Mouse (Mus musculus) kidney, adult 9 months (tissue): ENCODE data around the gene Lypd5.

ENCODE experiments used
- DNase-seq: peaks from one replicate; pipeline ENCODE4 v3.0.0; 2022

Gene Lypd5

DNA sequence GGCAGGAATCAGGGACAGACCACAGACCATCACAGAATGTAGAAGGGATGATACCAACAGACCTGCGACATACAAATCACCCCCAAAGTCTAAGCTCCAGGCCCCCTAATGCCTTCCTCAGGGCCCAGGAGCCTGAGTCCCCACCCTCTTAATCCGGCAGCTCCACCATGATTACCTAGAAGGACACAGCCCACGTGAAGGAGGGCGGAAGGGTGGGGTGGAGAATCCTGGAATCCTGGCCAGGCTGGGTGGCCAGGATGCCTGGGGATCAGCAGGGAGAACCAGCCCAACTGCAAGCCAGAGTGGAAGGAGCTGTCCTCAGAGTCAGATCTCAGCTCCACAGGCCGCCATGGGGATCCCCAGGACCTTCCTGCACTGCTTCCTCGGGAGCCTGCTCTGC is at the start of gene Lypd5:
Lypd5 (plus strand) TSS at position 301 of the 400 bp plus-strand sequence.
- no peak for DNase-seq

DNA sequence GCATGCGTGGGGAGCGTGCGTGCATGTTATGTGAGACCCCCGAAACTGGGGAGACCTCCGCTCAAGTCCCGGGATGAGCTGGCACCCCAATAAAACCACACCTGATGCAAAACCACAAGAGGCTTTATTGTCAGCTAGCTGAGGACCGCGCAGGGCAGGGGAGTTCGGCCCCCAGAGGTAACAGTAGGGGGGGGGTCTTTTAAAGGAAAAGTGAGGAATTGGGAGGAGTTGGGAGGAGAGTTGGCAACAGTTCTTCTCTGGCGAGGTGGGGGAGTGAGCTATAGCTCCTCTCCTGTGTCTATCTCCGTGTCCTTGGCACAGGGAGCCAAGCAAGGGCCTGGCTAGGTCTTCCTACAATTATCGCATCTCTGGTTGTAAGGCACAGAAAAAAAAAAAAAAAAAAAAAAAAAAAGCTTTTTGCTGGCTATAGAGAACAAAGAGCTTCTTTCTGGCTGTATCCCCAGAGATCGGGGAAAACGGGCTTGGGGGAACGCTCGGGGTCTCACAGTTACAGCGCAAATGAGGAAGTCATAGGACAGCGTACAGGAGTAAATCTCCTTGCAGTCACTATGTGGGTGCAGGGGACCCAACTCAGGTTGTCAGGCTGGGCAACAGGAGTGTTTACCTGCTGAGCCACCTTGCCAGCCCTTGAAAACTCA is 49.0 kb upstream of the Lypd5 start:
- DNase-seq: no peak

DNA sequence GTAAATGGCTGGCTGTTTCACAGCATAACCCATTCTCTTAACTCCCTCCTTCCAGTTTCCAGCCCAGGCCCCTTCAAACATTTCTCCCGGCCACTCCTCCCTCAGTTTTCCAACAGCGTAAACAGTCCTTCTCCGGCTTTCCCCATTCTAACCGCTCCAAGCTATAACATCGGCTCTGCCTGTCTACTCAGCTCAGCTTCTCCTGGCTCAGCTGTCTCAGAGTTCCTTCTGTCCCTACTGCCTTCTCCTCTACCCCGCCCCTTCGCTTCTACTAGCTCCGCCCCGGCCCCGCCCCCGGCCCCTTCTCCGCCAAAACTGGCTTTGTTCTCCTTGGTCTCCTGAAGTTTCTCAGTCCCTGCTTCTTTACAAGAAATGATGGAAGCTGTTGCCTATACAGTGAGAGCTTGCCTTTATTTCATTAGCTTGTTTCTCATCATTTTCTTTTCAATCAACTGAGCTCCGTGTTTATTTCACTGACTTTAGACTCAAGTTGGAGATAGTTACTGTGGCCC is 48.2 kb upstream of the Lypd5 start, which contains the start of gene Zfp61:
Zfp61 (minus strand) TSS at position 462 of the 512 bp plus-strand sequence.
- peak; percentile 38 for DNase-seq

DNA sequence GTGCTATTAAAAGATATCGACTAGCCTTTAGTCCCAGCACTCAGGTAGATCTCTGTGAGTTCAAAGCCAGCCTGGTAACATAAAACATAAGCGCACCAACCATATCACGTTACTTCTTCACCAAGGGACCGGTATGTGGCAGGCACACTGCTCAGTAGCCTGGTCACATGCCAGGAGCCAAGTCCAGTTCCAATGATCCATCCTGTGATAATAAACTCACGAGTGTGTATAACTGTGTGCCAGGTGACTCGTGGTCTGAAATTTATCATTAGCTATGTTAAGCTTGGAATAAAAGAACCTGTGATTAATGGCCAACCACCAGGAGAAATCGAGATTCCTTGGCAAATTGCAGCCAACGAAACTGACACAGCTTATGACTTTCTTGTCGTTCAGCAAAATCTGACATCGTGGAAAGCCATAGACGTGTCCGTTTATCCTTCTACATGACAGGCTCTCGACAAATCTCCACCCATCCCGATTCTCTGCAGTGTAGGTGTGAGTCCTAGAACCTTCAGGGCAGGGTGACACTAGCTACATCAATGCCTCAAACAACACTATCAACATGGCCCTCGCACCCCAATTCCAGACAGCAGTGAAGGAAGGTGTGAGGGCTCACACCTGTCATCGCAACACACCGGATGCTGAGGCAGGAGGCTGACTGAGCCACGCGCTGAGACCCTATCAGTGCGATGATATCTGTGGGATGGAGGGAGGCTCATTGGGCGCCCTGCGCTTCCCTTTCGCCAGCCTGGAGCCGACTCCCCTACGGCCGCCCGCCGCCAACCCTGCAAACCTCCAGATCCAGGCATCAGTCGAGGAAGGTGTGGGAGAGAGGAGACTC is 33.0 kb upstream of the Lypd5 start:
- peak; percentile 67 for DNase-seq

DNA sequence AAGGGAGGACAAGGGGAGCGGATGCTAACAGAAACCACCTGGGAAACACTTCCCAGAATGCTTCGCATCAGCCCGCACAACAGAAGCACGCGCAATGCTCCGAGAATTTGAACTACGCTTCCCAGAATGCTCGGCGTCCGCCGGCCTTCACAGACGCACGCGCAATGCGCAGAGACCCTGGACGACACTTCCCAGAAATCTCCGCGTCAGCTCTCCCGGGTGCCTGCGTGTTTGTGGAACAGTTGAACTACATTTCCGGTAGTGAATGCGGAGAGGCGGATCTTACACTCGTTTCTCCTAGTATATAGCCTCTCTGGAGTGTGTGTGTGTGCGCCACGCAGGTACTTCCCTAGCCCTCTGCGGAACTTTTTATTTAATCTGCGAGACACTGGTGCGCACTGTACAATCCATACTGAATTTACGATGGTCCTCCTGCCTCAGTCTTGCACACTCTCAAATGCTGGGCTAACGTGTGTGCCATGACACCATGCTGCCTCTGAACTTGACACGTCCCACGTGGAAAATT is 32.4 kb upstream of the Lypd5 start, which contains the start of gene Zfp94:
Zfp94 (minus strand) TSS at position 100 of the 526 bp plus-strand sequence.
- DNase-seq: peak; percentile 98

DNA sequence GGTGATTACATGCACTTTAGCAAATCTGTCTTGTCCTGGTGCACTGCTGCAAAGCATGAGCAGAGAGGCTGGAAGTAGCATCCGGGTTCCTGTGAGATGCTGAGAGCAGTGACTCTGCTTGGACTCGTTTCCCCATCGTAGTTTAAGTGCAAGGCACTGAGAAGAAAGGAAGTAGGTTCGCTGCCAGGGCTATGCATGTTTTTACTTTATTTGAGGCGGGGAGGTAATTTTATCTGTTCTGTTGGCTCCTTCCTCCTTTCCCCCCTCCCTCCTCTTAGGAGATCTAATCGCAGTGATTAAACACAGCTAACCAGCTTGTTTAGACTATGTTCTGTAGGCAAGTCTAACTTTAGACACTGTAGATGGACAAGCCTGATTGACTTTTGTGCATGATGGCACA is 30.1 kb upstream of the Lypd5 start:
- no peak for DNase-seq

DNA sequence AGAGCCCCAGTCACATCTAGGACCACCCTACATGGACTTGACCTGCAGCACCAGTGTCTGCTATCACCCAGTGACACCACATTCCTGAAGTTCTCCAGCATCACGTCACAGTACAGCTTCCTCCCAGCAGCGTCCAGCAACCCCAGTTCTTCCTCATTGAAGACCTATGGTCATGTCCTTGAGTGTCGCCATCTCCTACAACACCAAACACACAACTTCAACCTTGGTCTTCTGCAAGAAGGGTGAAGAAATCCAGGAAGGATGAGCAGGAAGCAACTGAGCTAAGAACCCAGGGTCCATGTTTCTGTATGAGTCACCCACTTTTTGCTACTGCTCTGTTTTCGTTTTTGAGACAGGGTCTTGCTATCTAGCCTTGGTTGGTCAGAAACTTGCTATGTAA is 26.4 kb upstream of the Lypd5 start:
- DNase-seq: no peak

DNA sequence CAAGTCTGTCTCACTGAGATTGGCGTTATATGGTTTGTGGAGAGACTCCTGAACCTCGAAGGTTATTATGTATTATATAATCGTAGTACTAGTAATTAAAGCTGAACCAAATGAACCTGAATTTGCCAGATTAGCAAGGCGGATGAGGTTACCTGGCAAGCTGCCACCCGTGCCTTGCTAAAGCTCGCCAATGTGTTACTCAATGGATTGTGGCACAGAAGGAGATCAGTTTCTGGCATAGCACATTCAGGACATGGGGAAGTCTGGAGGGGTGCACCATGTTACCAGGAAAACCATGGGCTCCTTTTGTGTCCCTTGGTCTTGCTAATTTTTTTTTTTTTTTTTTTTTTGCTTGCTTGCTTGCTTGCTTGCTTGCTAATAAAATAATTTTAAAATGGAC is 23.8 kb upstream of the Lypd5 start:
- DNase-seq: peak; percentile 34

DNA sequence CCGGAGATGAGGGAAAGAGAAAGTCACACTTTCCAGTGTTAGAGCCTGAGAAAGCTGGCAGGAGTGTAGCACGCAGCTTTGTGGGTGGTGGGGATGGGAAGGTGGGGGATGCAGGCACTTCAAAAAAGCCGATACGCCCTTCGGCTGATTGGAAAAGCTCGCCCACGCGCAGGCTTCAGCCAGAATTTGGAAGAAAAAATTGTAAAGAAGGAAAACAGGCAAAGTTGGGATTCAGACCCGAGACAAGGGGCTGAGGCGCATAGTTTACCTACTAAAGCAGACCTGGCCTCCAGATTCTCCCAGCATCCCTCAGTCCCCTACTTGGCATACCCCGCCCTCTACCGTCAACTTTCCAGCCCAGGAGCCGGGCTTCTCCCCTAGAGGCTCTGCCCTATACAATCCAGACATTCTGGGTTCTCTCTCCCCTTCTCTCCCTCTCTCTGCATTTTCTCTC is 23.3 kb upstream of the Lypd5 start:
- DNase-seq: no peak

DNA sequence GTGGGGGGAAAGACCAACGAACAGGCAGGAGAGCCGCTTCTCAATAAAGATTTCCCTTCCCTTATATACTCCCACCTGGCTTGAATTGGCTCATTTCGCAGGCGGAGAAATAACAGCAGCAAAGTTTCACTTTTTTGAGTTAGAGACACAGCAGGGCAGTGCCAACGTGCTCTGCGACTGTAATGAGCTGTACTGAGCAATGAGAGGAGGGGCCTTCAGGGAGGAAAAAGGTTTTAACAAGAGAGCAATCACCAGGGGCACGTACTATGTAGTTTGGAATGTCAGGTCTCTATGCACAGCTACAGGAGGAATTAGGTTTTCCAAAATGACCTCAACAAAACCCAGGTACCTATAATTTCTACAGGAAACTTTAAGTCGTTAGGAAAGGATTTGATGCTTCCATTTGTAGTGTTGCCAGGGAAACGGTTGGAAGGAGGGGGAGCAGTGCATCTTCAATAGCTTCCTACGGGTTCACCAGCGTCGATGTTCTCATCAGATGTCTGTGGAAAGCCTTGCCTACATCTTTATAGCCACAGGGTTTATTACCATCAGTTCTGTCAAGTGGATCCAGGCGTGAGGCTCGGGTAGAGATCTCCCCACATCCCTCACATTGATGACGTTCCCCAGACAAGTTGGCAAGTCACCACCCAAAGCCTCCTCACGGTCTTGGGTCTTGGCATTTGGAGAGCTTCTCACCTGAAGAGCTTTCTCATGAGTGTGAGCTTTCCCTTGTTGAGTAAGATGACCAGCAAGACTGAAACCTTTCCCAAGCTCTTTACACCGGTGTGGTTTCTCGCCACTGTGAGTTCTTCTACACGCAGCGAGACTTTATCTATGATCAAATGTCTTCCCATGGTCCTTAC is 22.5 kb upstream of the Lypd5 start:
- no peak for DNase-seq

DNA sequence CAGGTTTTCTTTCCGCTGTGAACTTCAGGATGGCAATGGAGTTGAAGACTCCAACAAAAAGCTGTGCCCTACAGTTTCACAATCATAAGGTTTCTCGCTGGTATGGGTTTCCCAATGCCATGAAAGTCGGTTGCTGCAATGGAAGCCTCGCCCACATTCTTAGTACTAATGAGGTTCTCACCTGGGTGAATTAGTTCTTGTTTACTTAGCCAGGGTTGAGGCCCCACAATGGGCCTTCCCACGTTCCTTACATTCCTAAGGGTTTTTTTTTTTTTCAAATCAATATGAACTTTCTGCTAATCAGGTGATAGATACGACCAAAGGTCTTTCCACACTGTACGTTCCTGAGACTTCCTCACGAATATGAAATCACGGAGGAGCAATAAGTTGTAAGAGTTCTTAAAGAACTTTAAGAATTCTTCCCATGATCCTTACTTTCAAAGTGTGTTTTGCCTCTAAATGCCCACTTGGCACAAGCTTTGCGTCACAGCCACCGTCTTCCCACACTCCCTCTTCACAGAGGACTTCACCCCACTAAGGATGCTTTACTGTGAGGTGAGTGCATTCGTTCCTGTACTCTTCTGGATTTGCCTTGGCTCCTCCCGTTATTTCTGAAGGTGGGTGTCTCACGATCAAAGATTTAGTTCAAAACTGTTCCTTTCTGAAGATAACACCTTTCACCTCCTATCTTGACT is 21.6 kb upstream of the Lypd5 start:
- no peak for DNase-seq

DNA sequence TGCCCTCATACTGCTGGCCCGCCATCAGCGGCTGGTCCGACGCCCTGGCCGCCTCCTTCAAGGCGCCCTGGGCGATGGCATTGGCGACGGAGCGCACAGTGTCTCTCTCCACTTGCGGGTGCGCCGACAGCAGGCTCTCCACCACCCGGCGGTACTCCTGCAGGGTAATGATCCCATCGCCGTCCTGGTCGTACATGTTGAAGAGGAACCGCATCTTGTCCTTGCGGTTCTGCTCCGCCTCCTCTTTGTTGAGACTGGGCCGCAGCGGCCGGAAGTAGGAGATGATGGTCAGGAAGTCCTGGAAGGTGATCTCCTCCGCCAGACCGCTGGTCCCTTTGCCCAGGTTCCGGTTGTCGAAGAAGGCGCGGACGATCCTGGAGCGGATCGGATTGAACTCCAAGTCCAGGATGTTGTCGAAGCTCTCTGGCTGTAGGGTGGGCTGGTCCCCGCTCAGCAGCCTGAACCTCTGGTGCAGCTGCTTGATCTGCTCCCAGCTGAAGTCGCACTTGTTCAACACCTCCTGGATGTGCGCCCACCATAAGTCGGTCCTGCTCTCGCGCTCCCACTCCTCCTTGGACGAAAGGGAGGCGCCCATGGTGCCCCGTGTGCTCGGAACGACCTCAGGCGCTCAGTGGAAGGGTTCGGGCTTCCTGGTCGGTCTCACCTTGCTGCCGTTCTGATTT is 15.6 kb upstream of the Lypd5 start, which contains the start of gene Tescl:
Tescl (minus strand) TSS at position 633 of the 683 bp plus-strand sequence.
- DNase-seq: no peak

DNA sequence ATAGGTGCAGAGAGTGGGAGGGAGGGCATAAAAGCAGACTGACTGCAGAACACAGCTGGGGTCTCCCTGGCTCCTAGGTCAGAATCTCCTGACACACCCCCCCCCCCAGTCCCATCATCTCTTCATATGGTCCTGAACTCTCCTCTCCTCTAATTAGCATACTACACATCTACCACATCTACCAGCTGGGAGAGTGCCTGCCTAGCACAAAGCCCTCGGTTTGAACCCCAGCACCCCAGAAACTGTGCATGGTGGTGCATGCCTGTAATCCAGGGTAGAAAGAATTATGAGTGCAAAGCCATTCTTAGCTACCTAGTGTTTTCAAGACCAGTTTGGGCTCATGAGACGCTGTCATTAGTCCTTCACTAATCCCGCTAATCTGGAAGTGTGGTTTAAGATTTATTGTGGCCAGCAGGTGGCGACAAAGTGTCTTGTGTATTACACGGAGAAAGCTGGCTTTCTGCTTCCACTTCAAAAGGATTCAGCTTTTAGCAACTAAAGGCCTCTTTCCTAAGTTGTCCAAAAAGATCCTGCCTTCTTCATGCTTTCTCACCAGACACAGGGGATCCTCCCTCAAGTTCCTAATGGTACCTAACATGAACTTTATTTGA is 13.2 kb upstream of the Lypd5 start:
- DNase-seq: peak; percentile 75

DNA sequence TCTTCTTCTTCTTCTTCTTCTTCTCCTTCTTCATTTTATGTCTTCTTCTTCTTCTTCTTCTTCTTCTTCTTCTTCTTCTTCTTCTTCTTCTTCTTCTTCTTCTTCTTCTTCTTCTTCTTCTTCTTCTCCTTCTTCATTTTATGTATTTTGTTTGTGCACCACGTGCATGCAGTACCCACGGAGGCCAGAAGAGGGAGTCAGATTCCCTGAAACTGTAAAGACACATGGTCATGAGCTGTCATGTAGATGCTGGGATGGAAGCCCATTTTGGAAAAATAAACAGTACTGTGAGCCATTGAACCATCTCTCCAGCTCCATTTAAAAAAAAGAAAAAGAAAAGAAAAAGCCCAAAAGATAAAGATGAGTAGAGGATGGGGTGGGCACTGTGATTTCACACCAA is 10.8 kb upstream of the Lypd5 start:
- no peak for DNase-seq

DNA sequence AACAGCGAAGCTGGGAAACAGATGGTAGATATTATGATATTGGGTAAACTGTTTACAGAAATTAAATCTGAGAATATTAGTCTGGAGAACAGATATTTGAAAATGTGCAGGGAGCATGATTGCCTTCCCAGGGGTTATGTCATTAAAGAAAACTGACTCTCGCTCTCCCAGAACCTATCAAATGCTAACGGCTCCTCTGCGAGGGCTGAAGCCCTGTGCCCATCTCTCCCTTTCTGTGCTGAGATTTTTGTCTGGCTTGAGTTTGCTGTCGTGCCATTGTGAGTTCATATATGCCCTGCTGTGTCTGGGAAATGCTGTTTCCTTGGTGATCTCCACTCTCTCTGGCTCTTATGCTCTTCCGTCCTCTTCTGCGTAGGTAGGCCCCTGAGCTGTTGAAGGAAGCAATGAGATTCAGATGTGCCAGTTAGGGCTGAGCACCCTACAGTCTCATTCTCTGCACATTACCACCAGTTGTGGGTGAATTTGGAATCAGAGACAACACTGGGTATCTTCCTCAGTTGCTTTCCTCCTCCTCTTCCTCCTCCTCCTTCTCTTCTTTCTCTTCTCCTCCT is 5.2 kb upstream of the Lypd5 start:
- DNase-seq: no peak

DNA sequence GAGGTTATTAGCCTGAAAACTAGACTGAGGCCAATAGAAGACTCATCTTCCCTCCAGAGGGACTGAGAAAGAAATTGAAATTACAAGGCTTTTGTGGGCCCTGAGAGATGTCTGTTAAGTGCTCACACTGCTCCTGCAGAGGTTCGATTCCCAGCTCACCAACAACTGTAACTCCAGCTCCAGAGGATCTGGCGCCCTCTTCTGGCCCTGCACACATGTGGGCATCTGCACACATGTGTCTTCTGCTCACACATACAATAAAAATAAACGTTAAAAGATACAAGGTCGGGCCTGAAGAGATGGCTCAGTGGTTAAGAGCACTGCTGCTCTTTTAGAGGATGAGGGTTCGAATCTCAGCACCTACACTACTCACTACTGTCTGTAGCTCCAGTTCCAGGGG is 2.6 kb upstream of the Lypd5 start:
- no peak for DNase-seq

DNA sequence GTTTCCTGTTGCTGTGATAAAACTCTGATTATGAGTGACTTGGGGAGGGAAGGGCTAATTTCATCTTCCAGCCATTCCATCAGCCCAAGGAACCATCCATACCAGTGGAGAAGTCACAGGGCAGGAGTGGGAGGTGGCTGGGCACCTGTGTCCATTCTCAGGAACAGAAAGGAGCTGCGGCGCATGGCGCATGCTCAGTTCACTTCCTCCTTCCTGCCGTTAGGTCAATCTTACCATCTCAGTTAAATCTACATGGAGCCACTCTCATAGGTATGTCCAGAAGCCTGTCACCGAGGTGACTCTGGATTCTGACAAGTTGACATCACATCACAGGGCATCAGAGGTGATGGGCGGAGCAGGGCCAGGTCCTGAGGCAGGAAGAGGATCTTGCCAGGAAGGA is 6.7 kb downstream of the Lypd5 start:
- DNase-seq: no peak

DNA sequence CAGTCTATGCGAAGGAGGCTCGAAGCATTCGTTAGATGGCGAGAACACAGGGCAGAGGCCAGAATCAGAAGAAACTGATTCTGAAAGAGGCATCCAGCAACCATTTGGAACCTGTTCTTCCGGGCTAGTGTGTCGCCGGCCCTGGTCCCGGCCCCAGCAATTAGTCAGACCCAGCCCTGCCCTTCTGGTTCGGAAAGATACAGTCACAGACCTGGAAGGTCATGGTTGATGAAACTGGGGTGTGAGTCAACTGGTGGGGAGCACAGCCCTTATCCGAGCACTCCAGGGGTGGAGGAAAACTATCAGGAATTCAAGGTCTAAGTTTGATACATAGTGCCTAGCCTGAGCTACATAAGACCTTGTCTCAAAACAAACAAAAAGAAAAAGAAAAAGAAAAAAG is 7.1 kb downstream of the Lypd5 start:
- DNase-seq: no peak

DNA sequence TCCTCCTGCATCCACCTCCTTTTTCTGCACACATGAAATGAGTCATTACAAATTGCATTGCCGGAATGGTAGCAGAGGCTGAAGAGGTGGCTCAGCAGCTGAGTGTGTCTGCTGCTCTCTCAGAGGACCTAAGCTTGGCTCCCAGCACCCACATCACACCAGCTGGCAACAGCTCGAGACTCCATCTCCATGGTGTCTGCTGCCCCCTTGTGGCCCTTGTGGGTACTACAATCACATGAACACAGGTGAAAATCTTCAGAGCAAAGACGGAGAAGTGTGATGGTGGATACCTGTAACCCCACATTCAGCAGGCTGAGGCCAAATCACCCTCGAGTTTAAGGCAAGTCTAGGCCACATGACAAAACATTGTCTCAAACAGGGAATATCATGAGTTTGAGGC is 8.9 kb downstream of the Lypd5 start:
- no peak for DNase-seq

DNA sequence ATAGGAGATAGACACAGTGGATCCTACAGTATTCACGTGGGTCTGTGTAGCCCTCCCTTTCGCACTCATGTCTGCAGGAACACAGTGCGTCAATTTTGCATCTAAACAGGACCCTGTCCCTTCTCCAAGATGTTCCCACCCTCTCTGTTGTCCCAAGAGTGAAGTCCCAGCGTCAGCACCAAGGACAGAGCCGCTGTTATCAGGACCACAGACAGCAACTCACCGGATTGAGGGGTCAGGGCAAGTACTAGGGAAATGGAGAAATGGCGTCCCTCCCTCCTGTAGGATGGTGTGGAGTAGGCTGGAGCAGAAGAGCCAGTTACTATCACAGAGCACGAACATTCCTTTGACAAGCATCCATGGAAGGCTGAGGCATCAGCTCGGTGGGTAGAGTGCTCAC is 10.3 kb downstream of the Lypd5 start:
- no peak for DNase-seq

DNA sequence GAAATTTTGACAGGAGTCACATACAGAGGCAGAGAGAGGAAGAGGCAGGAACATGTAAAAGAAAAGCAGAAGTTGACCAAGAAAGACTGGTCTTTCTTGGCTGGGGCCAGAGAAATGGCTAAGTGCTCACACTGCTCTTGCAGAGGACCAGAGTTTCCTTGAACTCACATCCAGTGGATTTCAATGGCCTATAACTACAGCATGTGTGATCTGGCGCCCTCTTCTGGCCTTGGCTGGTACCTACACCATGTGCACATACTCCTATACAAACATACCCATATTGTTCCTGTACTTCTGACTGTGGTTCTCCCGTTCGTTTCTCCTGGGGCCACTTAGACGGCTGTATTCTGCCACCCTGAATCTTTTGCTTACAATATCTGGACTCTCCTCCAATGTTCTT is 12.0 kb downstream of the Lypd5 start:
- DNase-seq: no peak
